Mouse (Mus musculus) cerebellum, adult 9-10 months (tissue): ENCODE measurements around the gene Fam131b.

Experiments used
- DNase-seq: peaks from one replicate; pipeline ENCODE4 v3.0.0; 2022

Gene Fam131b

GRCm38 (mm10) chr6:42326509-42326908 is 2.1 kb upstream of the Fam131b start:
- peak; percentile 22 for DNase-seq

- DNase-seq = peak; percentile 94
These were observed 796 bp upstream of the Fam131b start for GRCm38 (mm10) chr6:42325268-42325609.

GRCm38 (mm10) chr6:42324067-42324481 is 369 bp downstream of the Fam131b start:
- no peak for DNase-seq

- DNase-seq = peak; percentile 73
These were observed 924 bp downstream of the Fam131b start for GRCm38 (mm10) chr6:42323371-42324066.

- DNase-seq = peak; percentile 28
These were observed 6.2 kb downstream of the Fam131b start for GRCm38 (mm10) chr6:42318293-42318692.

GRCm38 (mm10) chr6:42310427-42311053 is 13.9 kb downstream of the Fam131b start:
- no peak for DNase-seq

GRCm38 (mm10) chr6:42309816-42310378 is 14.5 kb downstream of the Fam131b start:
- peak; percentile 44 for DNase-seq

- no peak for DNase-seq
These were observed 25.1 kb downstream of the Fam131b start for GRCm38 (mm10) chr6:42299362-42299761.

GRCm38 (mm10) chr6:42295549-42296094 is 28.8 kb downstream of the Fam131b start:
- no peak for DNase-seq

- no peak for DNase-seq
These were observed 31.1 kb downstream of the Fam131b start for GRCm38 (mm10) chr6:42293327-42293726.

- DNase-seq = no peak
These were observed 36.9 kb downstream of the Fam131b start for GRCm38 (mm10) chr6:42287562-42287961.

GRCm38 (mm10) chr6:42286448-42286847 is 38.0 kb downstream of the Fam131b start, which contains the start of gene Clcn1:
TSS of gene Clcn1 (plus strand) at chr6:42286685.
- DNase-seq = no peak

GRCm38 (mm10) chr6:42282865-42283528 is 41.4 kb downstream of the Fam131b start:
- DNase-seq = no peak

GRCm38 (mm10) chr6:42276151-42276550 is 48.3 kb downstream of the Fam131b start:
- no peak for DNase-seq

- no peak for DNase-seq
These were observed 53.6 kb downstream of the Fam131b start for GRCm38 (mm10) chr6:42270817-42271216.

- peak; percentile 39 for DNase-seq
These were observed 58.8 kb downstream of the Fam131b start for GRCm38 (mm10) chr6:42265391-42266330.
